Mouse (Mus musculus) limb, embryonic 14.5 days (tissue): Measurements from ENCODE around the gene Rab40c. TPM values are rescaled to one million over a fixed set of nuclear protein-coding genes. Genes with fewer than 3 reads are reported as not detected.

Experiments
- ATAC-seq: fragments of 200-750 bp; cut with Nextera tagmentation; 2 replicates; pipeline ENCODE4 v1.8.0; 2017; ENCODE audit warnings: low read depth, moderate number of reproducible peaks, moderate TSS enrichment; ENCODE audit not compliant: low FRiP score
- DNase-seq: peaks from one replicate; pipeline ENCODE4 v3.0.0-alpha.2; 2015; ENCODE audit warnings: low spot score
- H3K27ac ChIP-seq: fragments of 300-500 bp; sonication (generic); replicated peaks from 2 replicates; pipeline ENCODE4 v1.5.1; 2014; ENCODE audit warnings: low read depth, mild to moderate bottlenecking, low read length, moderate library complexity, mixed read lengths
- H3K27me3 ChIP-seq: fragments of 300-500 bp; sonication (generic); 2 replicates; pipeline ENCODE4 v1.6.1; 2014; ENCODE audit warnings: low read length, mixed read lengths; ENCODE audit not compliant: control insufficient read depth, insufficient read depth
- H3K36me3 ChIP-seq: fragments of 300-500 bp; sonication (generic); 2 replicates; pipeline ENCODE4 v1.6.1; 2014; ENCODE audit warnings: mild to moderate bottlenecking, low read length, moderate library complexity, mixed read lengths; ENCODE audit not compliant: control insufficient read depth, insufficient read depth
- H3K4me1 ChIP-seq: fragments of 300-500 bp; sonication (generic); 2 replicates; pipeline ENCODE4 v1.6.1; 2014; ENCODE audit warnings: antibody characterized with exemption, low read length, mixed read lengths; ENCODE audit not compliant: control insufficient read depth, insufficient read depth
- H3K4me2 ChIP-seq: fragments of 300-500 bp; sonication (generic); replicated peaks from 2 replicates; pipeline ENCODE4 v1.6.1; 2014; ENCODE audit warnings: low read depth, mild to moderate bottlenecking, low read length, moderate library complexity; ENCODE audit not compliant: severe bottlenecking
- H3K4me3 ChIP-seq: fragments of 300-500 bp; sonication (generic); replicated peaks from 2 replicates; pipeline ENCODE4 v1.5.1; 2014; ENCODE audit warnings: low read length
- H3K9ac ChIP-seq: fragments of 300-500 bp; sonication (generic); 2 replicates; pipeline ENCODE4 v1.6.1; 2014; ENCODE audit warnings: mild to moderate bottlenecking, low read depth, low read length, moderate library complexity; ENCODE audit not compliant: severe bottlenecking
- H3K9me3 ChIP-seq: fragments of 300-500 bp; sonication (generic); 2 replicates; pipeline ENCODE4 v1.6.1; 2016; ENCODE audit warnings: low read length; ENCODE audit not compliant: control insufficient read depth
- POLR2A ChIP-seq: fragments of 200-500 bp; IDR thresholded peaks from 2 replicates; pipeline ENCODE4 v1.8.0; 2012; ENCODE audit warnings: inconsistent platforms, mild to moderate bottlenecking, moderate library complexity, borderline replicate concordance; ENCODE audit not compliant: insufficient read depth, insufficient read length; ENCODE audit errors: extremely low read depth
- WGBS: fragments of 180-500 bp; shearing (Covaris S2); extraction: QIAGEN DNeasy Blood & Tissue Kit; methylation state at CpG from one replicate; pipeline ENCODE4 v1.1.7; 2014; 5-methylcytosine and 5-hydroxymethylcytosine counted together
- polyA plus RNA-seq, 2 experiments: library from polyadenylated mRNA; depleted of rRNA in 1 of 2; stranded (reverse) in 1 of 2; unstranded in 1 of 2; fragments of >200 nt; fragmentation: Nextera tagmentation in 1 of 2; extraction: Ambion mirVana in 1 of 2; gene quantifications; 2 replicates each; pipeline versions ENCODE4 v1.2.1 to v1.2.3; 2012 to 2014

The Rab40c gene
- polyA plus RNA-seq, 2 experiments = 20.8 to 53.3 TPM

DNA sequence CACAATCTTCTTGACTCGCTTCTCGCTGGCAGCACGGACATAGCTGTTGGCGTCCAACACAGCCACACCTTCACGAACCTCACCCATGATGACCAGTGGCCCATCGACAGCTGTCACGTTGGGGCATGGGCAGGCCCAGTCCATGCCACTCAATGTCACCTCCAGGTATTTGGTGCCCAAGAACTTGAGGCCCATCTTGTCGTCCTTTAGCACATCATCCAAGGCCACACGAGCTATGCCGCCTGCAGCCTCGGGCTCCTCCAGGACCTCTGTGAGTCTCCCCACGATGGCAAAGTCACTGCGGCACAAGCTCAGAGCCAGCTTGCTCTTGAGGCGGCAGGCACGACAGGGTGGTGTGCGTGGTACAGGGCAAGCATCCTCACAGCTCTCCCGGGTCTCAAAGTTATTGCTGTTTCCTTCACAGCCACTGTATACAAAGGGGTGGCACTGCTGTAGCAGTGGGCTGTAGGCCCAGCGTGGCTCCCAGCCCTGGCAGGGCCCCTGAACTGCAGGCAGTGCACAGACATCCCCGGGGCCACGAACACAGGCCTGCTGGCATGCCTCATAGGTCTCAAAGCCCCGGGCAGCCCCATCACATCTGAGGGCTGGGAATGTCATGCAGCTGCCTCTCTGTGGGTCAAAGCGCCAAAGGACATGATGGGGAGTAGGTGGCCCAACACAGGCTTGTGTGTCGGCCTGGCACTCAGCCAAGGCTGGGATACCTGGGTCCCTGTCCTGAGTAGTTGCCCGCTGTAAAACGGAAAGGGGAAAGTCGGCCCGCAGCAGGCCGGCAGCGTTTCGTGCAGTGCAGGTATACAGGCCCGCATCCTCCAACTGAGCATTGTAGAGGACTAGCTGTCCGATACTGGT is 41.6 kb downstream of the Rab40c start:
- Histone ChIP-seq H3K4me2 (no peak overlapping the region), H3K27me3 (no peaks in the 10 kb centered on the region), H3K9me3 (no peaks in the 10 kb centered on the region), H3K4me3 (no peak overlapping the region), H3K4me1 (peaks cover 10% of the 10 kb centered on the region), H3K36me3 (peaks cover 41% of the 10 kb centered on the region), H3K9ac (no peak overlapping the region), H3K27ac (no peak overlapping the region)
- TF ChIP-seq POLR2A = no peak
- no peak for ATAC-seq
- no peak for DNase-seq
- WGBS = 92% methylated on average over 32 of the region's 32 CpGs

DNA sequence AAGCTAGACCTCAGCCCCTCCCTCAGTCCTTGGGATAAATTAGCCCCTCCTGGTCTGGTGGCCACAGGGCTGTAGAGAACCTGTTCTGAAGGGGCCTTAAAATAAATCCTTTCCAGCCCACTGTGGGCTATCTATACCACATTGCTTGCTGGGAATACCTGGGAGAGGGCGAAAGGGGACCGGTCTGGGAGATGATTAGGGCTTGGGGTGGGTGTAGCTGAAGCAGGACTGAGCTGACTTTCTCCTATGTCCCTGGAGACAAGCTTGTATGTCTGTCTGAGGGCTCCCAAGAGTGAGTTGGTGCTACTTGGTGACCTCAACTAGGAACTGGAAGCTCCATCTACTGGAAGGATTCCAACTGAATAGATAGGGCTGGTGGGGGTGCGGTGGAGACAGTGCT is 42.5 kb downstream of the Rab40c start:
- no peak overlapping the region for H3K4me3 ChIP-seq
- no peak for TF ChIP-seq POLR2A
- no peaks in the 10 kb centered on the region for H3K9me3 ChIP-seq
- H3K36me3 ChIP-seq = peaks cover 31% of the 10 kb centered on the region
- no peak overlapping the region for H3K27ac ChIP-seq
- WGBS = 90% methylated on average over 3 of the region's 3 CpGs
- H3K9ac ChIP-seq = no peak overlapping the region
- no peaks in the 10 kb centered on the region for H3K27me3 ChIP-seq
- H3K4me1 ChIP-seq = peaks cover 10% of the 10 kb centered on the region
- ATAC-seq (no peak), DNase-seq (no peak)
- no peak overlapping the region for H3K4me2 ChIP-seq

DNA sequence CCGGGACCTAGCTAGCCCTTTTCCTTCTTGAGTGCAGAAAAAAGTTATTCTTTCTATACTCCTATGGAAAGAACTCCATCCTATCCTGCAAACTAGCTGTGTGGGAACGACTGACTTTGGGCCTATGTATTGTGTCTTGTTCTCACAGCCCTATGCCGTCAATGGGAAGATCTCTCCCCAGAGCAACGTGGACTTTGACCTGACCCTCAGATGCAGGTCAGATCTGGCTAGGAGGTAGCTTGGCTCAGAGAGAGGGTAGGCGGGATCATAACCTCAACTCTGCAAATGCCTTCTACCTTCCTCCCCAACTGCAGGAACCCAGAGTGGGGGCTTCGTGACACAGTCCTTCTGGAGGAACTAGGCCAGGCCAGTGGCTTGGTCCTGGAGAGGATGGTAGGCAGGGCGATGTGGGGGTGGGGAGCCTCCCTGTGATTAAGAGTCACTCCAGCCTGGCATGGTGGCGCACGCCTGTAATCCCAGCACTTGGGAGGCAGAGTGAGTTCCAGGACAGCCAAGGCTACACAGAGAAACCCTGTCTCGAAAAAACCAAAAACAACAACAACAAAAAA is 43.1 kb downstream of the Rab40c start:
- peaks cover 10% of the 10 kb centered on the region for H3K4me1 ChIP-seq
- no peak overlapping the region for H3K27ac ChIP-seq
- WGBS = 71% methylated on average over 10 of the region's 10 CpGs
- H3K9me3 ChIP-seq = no peaks in the 10 kb centered on the region
- no peak for TF ChIP-seq POLR2A
- DNase-seq = no peak
- peak overlapping the region; percentile 77 for H3K4me3 ChIP-seq
- H3K9ac ChIP-seq = peak overlapping the region; percentile 63
- H3K4me2 ChIP-seq = peak overlapping the region; percentile 88
- no peak for ATAC-seq
- H3K36me3 ChIP-seq = peaks cover 26% of the 10 kb centered on the region
- H3K27me3 ChIP-seq = no peaks in the 10 kb centered on the region

DNA sequence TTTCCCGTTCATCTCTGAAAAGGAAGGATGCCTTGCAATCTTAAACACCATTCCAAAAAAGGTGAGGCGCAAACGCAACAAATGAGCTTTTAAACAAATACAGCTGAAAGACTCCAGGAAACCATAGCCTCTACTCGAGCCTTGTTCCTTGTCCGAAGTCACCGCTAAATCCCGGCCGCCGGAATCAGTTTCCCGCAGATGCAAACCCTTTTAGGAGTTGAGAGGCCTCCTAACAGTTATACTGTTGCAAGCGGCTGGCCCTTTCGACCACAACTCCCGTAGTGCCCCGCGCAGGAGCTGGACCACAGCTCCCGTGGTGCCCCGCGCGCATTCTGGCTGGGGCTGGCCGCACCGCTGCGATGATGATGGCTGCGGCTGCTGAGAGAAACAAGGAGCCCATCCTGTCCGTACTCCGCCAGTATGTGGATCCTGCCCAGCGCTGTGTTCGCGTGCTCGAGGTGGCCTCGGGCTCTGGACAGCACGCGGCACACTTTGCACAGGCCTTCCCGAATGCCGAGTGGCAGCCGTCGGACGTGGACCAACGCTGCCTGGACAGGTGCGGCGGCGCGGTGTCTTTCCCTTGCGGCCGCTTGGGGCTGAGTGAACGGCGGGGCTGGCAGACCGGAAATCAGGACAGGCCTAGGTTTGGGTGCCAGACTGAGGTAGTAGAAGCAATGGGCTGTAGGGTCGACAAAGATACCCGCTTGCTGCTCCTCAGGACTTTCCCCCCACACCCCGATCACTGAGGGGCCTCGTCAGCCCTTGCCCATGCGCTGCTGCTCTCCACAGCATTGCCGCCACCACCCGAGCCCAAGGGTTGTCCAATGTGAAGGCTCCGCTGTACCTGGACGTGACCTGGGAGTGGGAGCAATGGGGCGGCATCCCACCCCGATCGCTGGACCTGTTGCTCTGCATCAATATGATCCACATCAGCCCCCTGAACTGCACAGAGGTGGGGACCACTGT is 44.1 kb downstream of the Rab40c start:
- H3K9me3 ChIP-seq = no peaks in the 10 kb centered on the region
- ATAC-seq (peak; percentile 93), DNase-seq (peak; percentile 88)
- H3K36me3 ChIP-seq = peaks cover 25% of the 10 kb centered on the region
- TF ChIP-seq POLR2A = 0 out of 2 replicates have a peak, but pooled peaks have one; percentile 85
- H3K9ac ChIP-seq = peak overlapping the region; percentile 63
- under 1% methylated on average over 58 of the region's 59 CpGs for WGBS
- H3K4me1 ChIP-seq = peaks cover 10% of the 10 kb centered on the region
- peak overlapping the region; percentile 88 for H3K4me2 ChIP-seq
- peak overlapping the region; percentile 76 for H3K27ac ChIP-seq
- no peaks in the 10 kb centered on the region for H3K27me3 ChIP-seq
- peak overlapping the region; percentile 77 for H3K4me3 ChIP-seq

DNA sequence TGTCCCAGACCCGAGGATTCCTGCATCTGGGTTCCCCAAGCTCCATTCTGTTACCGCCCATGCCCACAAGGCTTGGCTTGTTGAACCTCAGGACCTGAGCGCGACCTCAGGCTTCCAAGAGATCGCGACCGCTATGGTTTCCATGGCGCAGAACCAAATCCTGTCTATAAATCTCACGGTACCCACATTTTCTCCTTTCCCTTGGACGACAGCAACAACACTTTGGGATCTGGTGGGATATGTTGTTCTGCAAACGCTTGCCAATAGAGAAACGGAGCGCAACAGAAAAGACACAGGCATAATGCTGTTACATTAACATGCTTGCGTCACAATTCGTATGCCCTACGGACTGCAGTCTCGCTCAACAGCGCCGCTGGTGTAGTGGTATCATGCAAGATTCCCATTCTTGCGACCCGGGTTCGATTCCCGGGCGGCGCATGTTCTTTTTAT is 44.8 kb downstream of the Rab40c start, which contains the start of gene Mettl26:
Gene Mettl26, plus strand, starts transcription at position 354 of the 450 bp plus-strand sequence.
- ATAC-seq = peak; percentile 82
- Histone ChIP-seq H3K36me3 (peaks cover 20% of the 10 kb centered on the region), H3K27me3 (no peaks in the 10 kb centered on the region), H3K4me1 (peaks cover 10% of the 10 kb centered on the region), H3K4me3 (peak within 1 kb of the TSS; percentile 77), H3K9me3 (no peaks in the 10 kb centered on the region), H3K27ac (peak within 1 kb of the TSS; percentile 76), H3K9ac (peak within 1 kb of the TSS; percentile 63), H3K4me2 (peak within 1 kb of the TSS; percentile 88)
- TF ChIP-seq POLR2A = no peak
- WGBS = under 1% methylated on average over 25 of the region's 25 CpGs
- DNase-seq = peak; percentile 97
